Mouse (Mus musculus) embryonic facial prominence, embryonic 11.5 days (tissue): ENCODE measurements at regions not wholly inside any gene's neighbourhood (a gene's known extent, or its start where the extent isn't known, plus 50 kb on each side); places are given as distances from the start of the nearest gene placed in this dataset.

ENCODE experiments used
- ATAC-seq: fragments of 200-750 bp; cut with Nextera tagmentation; replicated peaks from 2 replicates; pipeline ENCODE4 v1.8.0; 2017; ENCODE audit warnings: low read depth; ENCODE audit not compliant: insufficient number of reproducible peaks, low FRiP score, low TSS enrichment
- DNase-seq: peaks from one replicate; pipeline ENCODE4 v3.0.0-alpha.2; 2015; ENCODE audit warnings: low spot score
- H3K27ac ChIP-seq: fragments of 300-500 bp; sonication (generic); replicated peaks from 2 replicates; pipeline ENCODE4 v1.5.1; 2014; ENCODE audit warnings: mild to moderate bottlenecking, low read depth, low read length, control low read depth
- H3K27me3 ChIP-seq: fragments of 300-500 bp; sonication (generic); 2 replicates; pipeline ENCODE4 v1.6.1; 2014; ENCODE audit warnings: mild to moderate bottlenecking, low read length, moderate library complexity, mixed read lengths; ENCODE audit not compliant: control insufficient read depth, insufficient read depth
- H3K36me3 ChIP-seq: fragments of 300-500 bp; sonication (generic); replicated peaks from 2 replicates; pipeline ENCODE4 v1.6.1; 2014; ENCODE audit warnings: low read depth, mild to moderate bottlenecking, low read length, moderate library complexity, mixed read lengths; ENCODE audit not compliant: control insufficient read depth, insufficient read depth
- H3K4me1 ChIP-seq: fragments of 300-500 bp; sonication (generic); 2 replicates; pipeline ENCODE4 v1.6.1; 2014; ENCODE audit warnings: low read length, mixed read lengths; ENCODE audit not compliant: control insufficient read depth, insufficient read depth
- H3K4me2 ChIP-seq: fragments of 300-500 bp; sonication (generic); 2 replicates; pipeline ENCODE4 v1.6.1; 2014; ENCODE audit warnings: low read depth, mild to moderate bottlenecking, control low read depth, low read length, moderate library complexity
- H3K4me3 ChIP-seq: fragments of 300-500 bp; sonication (generic); 2 replicates; pipeline ENCODE4 v1.5.1; 2014; ENCODE audit warnings: low read depth, low read length, control low read depth
- H3K9ac ChIP-seq: fragments of 300-500 bp; sonication (generic); replicated peaks from 2 replicates; pipeline ENCODE4 v1.6.1; 2014; ENCODE audit warnings: mild to moderate bottlenecking, control low read depth, low read length
- H3K9me3 ChIP-seq: fragments of 300-500 bp; sonication (generic); replicated peaks from 2 replicates; pipeline ENCODE4 v1.6.1; 2016; ENCODE audit warnings: mild to moderate bottlenecking, low read length, inconsistent platforms, mixed read lengths; ENCODE audit not compliant: control insufficient read depth
- WGBS: fragments of 180-500 bp; shearing (Covaris S2); extraction: QIAGEN DNeasy Blood & Tissue Kit; methylation state at CpG from one replicate; pipeline ENCODE4 v1.1.7; 2014; 5-methylcytosine and 5-hydroxymethylcytosine counted together

DNA sequence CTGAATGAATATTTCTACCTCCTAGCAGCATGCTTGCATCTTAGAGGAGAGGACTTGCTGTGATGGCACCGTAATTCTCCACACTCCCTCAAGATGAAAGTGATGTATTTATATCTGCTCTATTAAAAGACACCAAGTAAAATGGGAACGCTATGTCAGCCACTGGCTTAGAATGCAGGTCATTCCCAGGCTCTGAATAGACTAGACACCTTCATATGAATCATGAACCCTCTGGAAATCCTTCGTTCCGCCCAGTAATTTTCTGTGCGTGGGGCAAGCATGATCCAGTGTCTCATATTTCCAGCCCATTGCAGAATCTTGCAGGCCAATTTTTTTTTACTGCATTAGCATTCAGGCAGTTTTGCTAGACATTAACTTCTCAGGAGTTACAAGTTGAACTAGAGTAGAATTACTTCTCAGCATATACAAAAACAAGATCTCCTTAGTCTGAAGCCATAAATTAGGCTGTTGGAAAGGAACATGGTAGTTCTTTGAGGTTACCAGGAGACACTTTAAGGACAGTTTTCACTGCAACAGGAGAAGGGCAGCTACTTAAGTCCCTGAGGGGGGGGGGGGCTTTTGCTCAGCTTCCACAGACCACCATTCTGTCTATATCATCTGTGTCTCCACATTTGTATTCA lies 134.7 kb upstream of the Rai2 start:
- Histone ChIP-seq H3K4me2 (no peak overlapping the region), H3K9ac (no peak overlapping the region), H3K36me3 (no peaks in the 10 kb centered on the region), H3K27me3 (no peaks in the 10 kb centered on the region), H3K27ac (no peak overlapping the region), H3K4me3 (no peak overlapping the region), H3K4me1 (no peaks in the 10 kb centered on the region), H3K9me3 (no peaks in the 10 kb centered on the region)
- DNase-seq (no peak), ATAC-seq (no peak)
- WGBS, result 77% methylated on average over 5 of the region's 5 CpGs

- Histone ChIP-seq H3K4me2 (no peak overlapping the region), H3K9me3 (no peaks in the 10 kb centered on the region), H3K36me3 (no peaks in the 10 kb centered on the region), H3K27me3 (no peaks in the 10 kb centered on the region), H3K4me3 (no peak overlapping the region), H3K27ac (no peak overlapping the region), H3K4me1 (no peaks in the 10 kb centered on the region), H3K9ac (no peak overlapping the region)
- DNase-seq (no peak), ATAC-seq (no peak)
- 77% methylated on average over 2 of the region's 2 CpGs for WGBS
Observed at GRCm38 (mm10) chrX:161583872-161584271, 133.0 kb upstream of the Rai2 start.

- WGBS, result 64% methylated on average over 5 of the region's 5 CpGs
- DNase-seq, result no peak
- Histone ChIP-seq H3K4me1 (no peaks in the 10 kb centered on the region), H3K4me3 (no peak overlapping the region), H3K36me3 (no peaks in the 10 kb centered on the region), H3K27me3 (no peaks in the 10 kb centered on the region), H3K9ac (no peak overlapping the region), H3K27ac (no peak overlapping the region), H3K9me3 (no peaks in the 10 kb centered on the region), H3K4me2 (no peak overlapping the region)
- no peak for ATAC-seq
Observed at GRCm38 (mm10) chrX:161633869-161634268, 83.0 kb upstream of the Rai2 start.

- Histone ChIP-seq H3K4me3 (no peak overlapping the region), H3K9ac (no peak overlapping the region), H3K36me3 (no peaks in the 10 kb centered on the region), H3K4me2 (no peak overlapping the region), H3K27ac (no peak overlapping the region), H3K4me1 (no peaks in the 10 kb centered on the region), H3K27me3 (no peaks in the 10 kb centered on the region), H3K9me3 (no peaks in the 10 kb centered on the region)
- DNase-seq, result peak; percentile 0
- 84% methylated on average over 2 of the region's 2 CpGs for WGBS
- no peak for ATAC-seq
Observed at GRCm38 (mm10) chrX:161634342-161634741, 82.5 kb upstream of the Rai2 start.

DNA sequence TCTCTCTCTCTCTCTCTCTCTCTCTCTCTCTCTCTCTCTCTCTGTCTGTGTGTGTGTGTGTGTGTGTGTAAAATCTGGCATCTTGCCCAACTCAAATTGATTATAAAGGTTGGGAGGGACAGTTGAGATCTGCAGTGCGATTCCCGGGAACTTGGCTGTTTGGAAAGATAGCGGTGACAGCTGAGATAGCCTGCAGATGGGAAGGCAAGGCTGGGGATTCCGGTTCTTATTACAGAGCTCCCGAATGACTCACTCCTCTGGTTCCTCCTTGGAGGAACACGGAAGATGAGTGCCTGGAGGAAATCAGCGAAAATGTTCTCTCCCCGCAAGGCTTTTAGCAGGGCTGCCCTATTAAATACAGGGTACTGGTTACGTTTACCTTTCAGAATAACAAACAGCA lies 81.2 kb upstream of the Rai2 start:
- 64% methylated on average over 9 of the region's 9 CpGs for WGBS
- no peaks in the 10 kb centered on the region for H3K36me3 ChIP-seq
- H3K9me3 ChIP-seq, result no peaks in the 10 kb centered on the region
- DNase-seq (no peak), ATAC-seq (no peak)
- H3K9ac ChIP-seq, result no peak overlapping the region
- no peak overlapping the region for H3K4me3 ChIP-seq
- no peak overlapping the region for H3K27ac ChIP-seq
- H3K4me2 ChIP-seq, result no peak overlapping the region
- no peaks in the 10 kb centered on the region for H3K27me3 ChIP-seq
- H3K4me1 ChIP-seq, result no peaks in the 10 kb centered on the region

- Histone ChIP-seq H3K27me3 (no peaks in the 10 kb centered on the region), H3K4me2 (no peak overlapping the region), H3K27ac (no peak overlapping the region), H3K9me3 (no peaks in the 10 kb centered on the region), H3K4me3 (no peak overlapping the region), H3K36me3 (no peaks in the 10 kb centered on the region), H3K9ac (no peak overlapping the region), H3K4me1 (no peaks in the 10 kb centered on the region)
- DNase-seq, result no peak
- WGBS, result 79% methylated on average over 2 of the region's 2 CpGs
- no peak for ATAC-seq
Observed at GRCm38 (mm10) chrX:161653106-161653505, 63.8 kb upstream of the Rai2 start.

- H3K4me2 ChIP-seq, result no peak overlapping the region
- H3K9ac ChIP-seq, result no peak overlapping the region
- ATAC-seq, result no peak
- 83% methylated on average over 3 of the region's 3 CpGs for WGBS
- H3K36me3 ChIP-seq, result no peaks in the 10 kb centered on the region
- H3K9me3 ChIP-seq, result no peaks in the 10 kb centered on the region
- no peaks in the 10 kb centered on the region for H3K4me1 ChIP-seq
- H3K4me3 ChIP-seq, result no peak overlapping the region
- no peaks in the 10 kb centered on the region for H3K27me3 ChIP-seq
- no peak overlapping the region for H3K27ac ChIP-seq
- DNase-seq, result no peak
Observed at GRCm38 (mm10) chrX:161660106-161660505, 56.8 kb upstream of the Rai2 start.

DNA sequence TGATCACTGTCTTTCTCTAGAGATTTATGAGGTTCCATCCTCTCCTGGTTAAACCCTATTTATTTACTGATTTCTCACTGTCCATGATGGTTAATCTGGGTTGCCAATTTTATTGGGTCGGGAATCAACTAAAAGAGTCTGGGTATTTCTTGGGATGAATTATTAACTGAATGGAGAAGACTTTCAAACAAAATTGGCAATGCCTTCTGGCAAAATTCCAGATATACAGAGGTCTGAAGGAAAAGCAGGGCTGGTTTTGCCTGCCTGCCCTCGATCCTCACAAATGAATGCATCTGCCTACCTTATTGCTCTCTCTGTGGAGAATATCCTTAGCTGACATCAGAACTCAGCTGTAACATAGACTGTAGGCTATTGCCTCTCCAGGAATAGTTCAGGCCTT lies 54.9 kb upstream of the Rai2 start:
- WGBS, result 78% methylated on average over 2 of the region's 2 CpGs

More for the DNA sequence above, 54.9 kb upstream of the Rai2 start:
- no peaks in the 10 kb centered on the region for H3K27me3 ChIP-seq
- H3K9ac ChIP-seq, result no peak overlapping the region
- H3K9me3 ChIP-seq, result no peaks in the 10 kb centered on the region
- H3K4me1 ChIP-seq, result no peaks in the 10 kb centered on the region
- ATAC-seq (no peak), DNase-seq (no peak)
- H3K4me3 ChIP-seq, result no peak overlapping the region
- no peak overlapping the region for H3K4me2 ChIP-seq
- H3K27ac ChIP-seq, result no peak overlapping the region
- no peaks in the 10 kb centered on the region for H3K36me3 ChIP-seq
